Mouse (Mus musculus) hindbrain, embryonic 10.5 days (tissue): Measurements from ENCODE around the gene Rimkla. TPM values are rescaled to one million over a fixed set of nuclear protein-coding genes. Genes with fewer than 3 reads are reported as not detected.

Source experiments
- DNase-seq: peaks from one replicate; pipeline ENCODE4 v3.0.0-alpha.2; 2017; ENCODE audit warnings: low spot score
- H3K27ac ChIP-seq: fragments of 300-500 bp; sonication (generic); 2 replicates; pipeline ENCODE4 v1.5.1; 2016; ENCODE audit warnings: mild to moderate bottlenecking, moderate library complexity
- H3K27me3 ChIP-seq: fragments of 300-500 bp; sonication (generic); 2 replicates; pipeline ENCODE4 v1.6.1; 2016; ENCODE audit warnings: mild to moderate bottlenecking; ENCODE audit not compliant: poor library complexity, insufficient read depth, severe bottlenecking
- H3K36me3 ChIP-seq: fragments of 300-500 bp; sonication (generic); 2 replicates; pipeline ENCODE4 v1.6.1; 2016; ENCODE audit warnings: mild to moderate bottlenecking, moderate library complexity
- H3K4me1 ChIP-seq: fragments of 300-500 bp; sonication (generic); replicated peaks from 2 replicates; pipeline ENCODE4 v1.6.1; 2016; ENCODE audit warnings: mild to moderate bottlenecking
- H3K4me3 ChIP-seq: fragments of 300-500 bp; sonication (generic); 2 replicates; pipeline ENCODE4 v1.5.1; 2016; ENCODE audit warnings: mild to moderate bottlenecking, moderate library complexity
- H3K9me3 ChIP-seq: fragments of 300-500 bp; sonication (generic); 2 replicates; pipeline ENCODE4 v1.6.1; 2016; ENCODE audit warnings: mild to moderate bottlenecking, moderate library complexity
- WGBS: fragments of 180-500 bp; shearing (Covaris S2); methylation state at CpG from one replicate; pipeline ENCODE4 v1.1.7; 2016; 5-methylcytosine and 5-hydroxymethylcytosine counted together
- polyA plus RNA-seq: library from polyadenylated mRNA; unstranded; fragments of >200 nt; fragmentation: Nextera tagmentation; extraction: Ambion mirVana; gene quantifications from 2 replicates; pipeline ENCODE4 v1.2.1, GENCODE M21; 2016

Rimkla gene
- polyA plus RNA-seq, 1 experiment from 2014 or later = 4.6 TPM

- no peaks in the 10 kb centered on the region for H3K36me3 ChIP-seq
- WGBS = 54% methylated on average over 2 of the region's 2 CpGs
- DNase-seq = no peak
- peaks cover 10% of the 10 kb centered on the region for H3K4me1 ChIP-seq
- no peak overlapping the region for H3K4me3 ChIP-seq
- no peak overlapping the region for H3K27ac ChIP-seq
- no peaks in the 10 kb centered on the region for H3K9me3 ChIP-seq
- peaks cover 31% of the 10 kb centered on the region for H3K27me3 ChIP-seq
Measured at GRCm38 (mm10) chr4:119427680-119428079, 64.7 kb downstream of the Rimkla start.

DNA sequence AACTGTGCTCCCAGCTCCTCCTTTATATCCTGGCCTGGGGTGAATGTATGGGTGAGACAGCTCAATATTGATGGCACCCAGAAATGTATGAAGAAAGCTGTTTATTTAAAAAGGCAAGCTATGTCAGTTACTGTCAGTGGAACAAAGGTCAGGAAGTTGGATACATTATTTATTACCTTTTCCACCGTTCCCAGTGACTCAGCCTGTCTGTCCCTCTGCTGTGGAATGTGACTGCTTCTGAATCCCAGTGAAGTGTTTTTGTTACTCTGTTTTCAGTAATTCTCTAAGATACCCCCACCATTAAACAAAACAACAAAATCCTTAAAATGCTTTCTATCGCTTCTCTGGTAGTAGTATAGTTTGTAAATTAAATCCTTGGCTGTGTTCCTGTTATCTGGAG lies 66.8 kb downstream of the Rimkla start:
- WGBS = 72% methylated on average over 2 of the region's 2 CpGs
- H3K36me3 ChIP-seq = no peaks in the 10 kb centered on the region
- H3K27me3 ChIP-seq = peaks cover 31% of the 10 kb centered on the region
- H3K27ac ChIP-seq = no peak overlapping the region
- peaks cover 22% of the 10 kb centered on the region for H3K4me1 ChIP-seq
- DNase-seq = no peak
- no peak overlapping the region for H3K4me3 ChIP-seq
- H3K9me3 ChIP-seq = no peaks in the 10 kb centered on the region

DNA sequence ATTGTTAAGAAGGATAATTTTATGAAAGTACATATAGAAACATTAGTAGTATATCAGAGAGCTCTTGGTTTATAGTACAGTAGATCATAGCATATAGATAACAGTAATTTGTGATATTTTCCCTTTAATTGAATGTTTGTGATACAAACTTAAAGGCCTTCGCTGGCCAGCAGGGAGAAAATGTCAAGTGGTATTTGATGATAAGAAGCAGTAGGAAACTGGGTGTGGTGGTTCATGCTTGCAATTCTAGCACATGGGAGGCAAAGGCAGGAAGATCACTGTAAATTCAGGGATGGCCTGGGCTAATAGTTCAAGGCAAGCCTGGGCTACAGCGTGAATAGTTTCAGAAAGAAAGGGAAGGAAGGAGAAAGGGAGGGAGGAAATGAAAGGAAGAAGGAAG lies 67.4 kb downstream of the Rimkla start:
- Histone ChIP-seq H3K27me3 (peaks cover 31% of the 10 kb centered on the region), H3K36me3 (peaks cover 4% of the 10 kb centered on the region; the same call in 1 of the 2 replicates), H3K4me1 (peaks cover 22% of the 10 kb centered on the region), H3K27ac (no peak overlapping the region), H3K9me3 (no peaks in the 10 kb centered on the region), H3K4me3 (no peak overlapping the region)
- 93% methylated on average over 2 of the region's 2 CpGs for WGBS
- no peak for DNase-seq

- peaks cover 24% of the 10 kb centered on the region for H3K27me3 ChIP-seq
- H3K9me3 ChIP-seq = no peaks in the 10 kb centered on the region
- peaks cover 22% of the 10 kb centered on the region for H3K4me1 ChIP-seq
- H3K4me3 ChIP-seq = peak within 1 kb of the TSS; percentile 75
- peak within 1 kb of the TSS; percentile 90 for H3K27ac ChIP-seq
- DNase-seq = peak; percentile 92
- under 1% methylated on average over 52 of the region's 52 CpGs for WGBS
- peaks cover 16% of the 10 kb centered on the region; the same call in 1 of the 2 replicates for H3K36me3 ChIP-seq
Measured at GRCm38 (mm10) chr4:119422294-119422964, 70.0 kb downstream of the Rimkla start, which contains the start of the genes Ppcs and Zmynd12. TSS of gene Ppcs (minus strand) at chr4:119422420. TSS of gene Zmynd12 (plus strand) at chr4:119422814.

GRCm38 (mm10) chr4:119421921-119422293 lies 70.5 kb downstream of the Rimkla start:
- peaks cover 16% of the 10 kb centered on the region; the same call in 1 of the 2 replicates for H3K36me3 ChIP-seq
- no peak for DNase-seq
- peak overlapping the region; percentile 75 for H3K4me3 ChIP-seq
- H3K4me1 ChIP-seq = peaks cover 22% of the 10 kb centered on the region
- peak overlapping the region; percentile 90 for H3K27ac ChIP-seq
- H3K9me3 ChIP-seq = no peaks in the 10 kb centered on the region
- WGBS = under 1% methylated on average over 31 of the region's 31 CpGs
- H3K27me3 ChIP-seq = peaks cover 28% of the 10 kb centered on the region

- H3K4me3 ChIP-seq = peak overlapping the region; percentile 75
- peaks cover 16% of the 10 kb centered on the region; the same call in 1 of the 2 replicates for H3K36me3 ChIP-seq
- H3K9me3 ChIP-seq = no peaks in the 10 kb centered on the region
- peaks cover 22% of the 10 kb centered on the region for H3K4me1 ChIP-seq
- peaks cover 28% of the 10 kb centered on the region for H3K27me3 ChIP-seq
- no peak for DNase-seq
- WGBS = 82% methylated on average over 3 of the region's 3 CpGs
- no peak overlapping the region for H3K27ac ChIP-seq
Measured at GRCm38 (mm10) chr4:119421191-119421590, 71.2 kb downstream of the Rimkla start.

- Histone ChIP-seq H3K36me3 (peaks cover 16% of the 10 kb centered on the region; the same call in 1 of the 2 replicates), H3K4me1 (peaks cover 29% of the 10 kb centered on the region), H3K9me3 (no peaks in the 10 kb centered on the region), H3K27me3 (peaks cover 7% of the 10 kb centered on the region), H3K4me3 (no peak overlapping the region), H3K27ac (no peak overlapping the region)
- no peak for DNase-seq
- 90% methylated on average over 3 of the region's 3 CpGs for WGBS
Measured at GRCm38 (mm10) chr4:119417894-119418293, 74.5 kb downstream of the Rimkla start.

- DNase-seq = no peak
- WGBS = 80% methylated on average over 3 of the region's 3 CpGs
- Histone ChIP-seq H3K4me3 (no peak overlapping the region), H3K4me1 (peaks cover 26% of the 10 kb centered on the region), H3K36me3 (peaks cover 16% of the 10 kb centered on the region; the same call in 1 of the 2 replicates), H3K27me3 (peaks cover 7% of the 10 kb centered on the region), H3K27ac (no peak overlapping the region), H3K9me3 (no peaks in the 10 kb centered on the region)
Measured at GRCm38 (mm10) chr4:119417270-119417669, 75.2 kb downstream of the Rimkla start.

Other genes with a start within 250 kb of the Rimkla start
- 0.34 TPM in 1 of 2 replicates, not detected in the other for gene Cldn19, start 237.2 kb downstream of the Rimkla start, polyA plus RNA-seq
- 985 and 1,002 TPM in 2 replicates for gene Ybx1, start 198.0 kb downstream of the Rimkla start, polyA plus RNA-seq
- 124 and 139 TPM in 2 replicates for gene Ppih, start 172.1 kb downstream of the Rimkla start, polyA plus RNA-seq
- gene Ccdc30, start 77.1 kb downstream of the Rimkla start, polyA plus RNA-seq = 6.6 and 11.0 TPM in 2 replicates
- 25.6 and 29.7 TPM in 2 replicates for gene Ppcs, start 70.2 kb downstream of the Rimkla start, polyA plus RNA-seq
- gene Zmynd12, start 69.8 kb downstream of the Rimkla start, polyA plus RNA-seq = 0.15 and 0.60 TPM in 2 replicates
- gene Foxj3, start 44.4 kb upstream of the Rimkla start, polyA plus RNA-seq = 17.7 and 19.5 TPM in 2 replicates
- gene Frg2f1, start 46.9 kb upstream of the Rimkla start, polyA plus RNA-seq = 1.9 and 2.1 TPM in 2 replicates
- gene Guca2a, start 145.1 kb upstream of the Rimkla start, polyA plus RNA-seq = not detected in 2 replicates
- not detected in 2 replicates for gene Guca2b, start 166.3 kb upstream of the Rimkla start, polyA plus RNA-seq
- gene Hivep3, start 241.2 kb upstream of the Rimkla start, polyA plus RNA-seq = 0.47 and 2.1 TPM in 2 replicates